Mouse (Mus musculus): ENCODE data around the gene Sgsm3. TPM values are rescaled to one million over a fixed set of nuclear protein-coding genes. Genes with fewer than 3 reads are reported as not detected.

The Sgsm3 gene
- polyA plus RNA-seq, 2 experiments: 7.5 to 8.5 TPM

GRCm38 (mm10) chr15:80988331-80988730 lies 10.8 kb downstream of the Sgsm3 start:
- DNase-seq (ENCODE audit: low read depth in 3 of 3, low spot score in 3 of 3) (no peak), ATAC-seq (ENCODE audit: insufficient read depth) (peak; percentile 65; the same call in 1 of the 2 replicates)
- Histone ChIP-seq H3K4me1 (replicated peaks; ENCODE audit: control insufficient read depth in 2 of 2, insufficient read depth in 2 of 2, low read length in 1 of 2) (peaks cover 2 to 10% of the 10 kb centered on the region in 2 experiments; a peak in 3 of 4 replicates), H3K36me3 (replicated peaks; ENCODE audit: control insufficient read depth, insufficient read depth, low read depth) (no peaks in the 10 kb centered on the region), H3K4me3 (ENCODE audit: insufficient read depth in 1 of 2, low read depth in 2 of 2, low read length in 2 of 2) (no peak overlapping the region), H3K27ac (no peak overlapping the region), H3K9ac (replicated peaks) (no peak overlapping the region), H3K4me2 (ENCODE audit: low read depth) (no peak overlapping the region), H3K9me3 (ENCODE audit: control insufficient read depth, low read length) (no peaks in the 10 kb centered on the region), H3K27me3 (ENCODE audit: control insufficient read depth, insufficient read depth, low read length) (no peaks in the 10 kb centered on the region)
- 14% methylated on average over 1 of the region's 1 CpGs for WGBS (ENCODE audit: insufficient replicate concordance)
- TF ChIP-seq EP300 (IDR thresholded peaks at IDR 0.05; ENCODE audit: low read depth) (no peak), CTCF (IDR thresholded peaks at IDR 0.05; ENCODE audit: low read depth) (no peak)

- Histone ChIP-seq H3K9ac (replicated peaks) (no peak overlapping the region), H3K36me3 (replicated peaks; ENCODE audit: control insufficient read depth, insufficient read depth, low read depth) (no peaks in the 10 kb centered on the region), H3K27ac (no peak overlapping the region), H3K27me3 (ENCODE audit: control insufficient read depth, insufficient read depth, low read length) (no peaks in the 10 kb centered on the region), H3K4me1 (replicated peaks; ENCODE audit: control insufficient read depth in 2 of 2, insufficient read depth in 2 of 2, low read length in 1 of 2) (peaks cover 2 to 10% of the 10 kb centered on the region in 2 experiments; a peak in 3 of 4 replicates), H3K9me3 (ENCODE audit: control insufficient read depth, low read length) (no peaks in the 10 kb centered on the region), H3K4me3 (ENCODE audit: insufficient read depth in 1 of 2, low read depth in 2 of 2, low read length in 2 of 2) (no peak overlapping the region), H3K4me2 (ENCODE audit: low read depth) (no peak overlapping the region)
- ATAC-seq (ENCODE audit: insufficient read depth): no peak
- DNase-seq (ENCODE audit: low read depth in 3 of 3, low spot score in 3 of 3): no peak
- TF ChIP-seq CTCF (IDR thresholded peaks at IDR 0.05; ENCODE audit: low read depth) (no peak), EP300 (IDR thresholded peaks at IDR 0.05; ENCODE audit: low read depth) (no peak)
- 42% methylated on average over 3 of the region's 3 CpGs for WGBS (ENCODE audit: insufficient replicate concordance)
Observed at GRCm38 (mm10) chr15:80989712-80990111, 12.1 kb downstream of the Sgsm3 start.

GRCm38 (mm10) chr15:80994959-80995358 lies 17.4 kb downstream of the Sgsm3 start:
- Histone ChIP-seq H3K4me1 (replicated peaks; ENCODE audit: control insufficient read depth in 2 of 2, insufficient read depth in 2 of 2, low read length in 1 of 2) (peaks cover 7 to 12% of the 10 kb centered on the region in 2 experiments), H3K4me2 (ENCODE audit: low read depth) (no peak overlapping the region), H3K27me3 (ENCODE audit: control insufficient read depth, insufficient read depth, low read length) (no peaks in the 10 kb centered on the region), H3K9ac (replicated peaks) (no peak overlapping the region), H3K9me3 (ENCODE audit: control insufficient read depth, low read length) (no peaks in the 10 kb centered on the region), H3K36me3 (replicated peaks; ENCODE audit: control insufficient read depth, insufficient read depth, low read depth) (no peaks in the 10 kb centered on the region), H3K4me3 (ENCODE audit: insufficient read depth in 1 of 2, low read depth in 2 of 2, low read length in 2 of 2) (no peak overlapping the region), H3K27ac (no peak overlapping the region)
- TF ChIP-seq EP300 (IDR thresholded peaks at IDR 0.05; ENCODE audit: low read depth) (no peak), CTCF (IDR thresholded peaks at IDR 0.05; ENCODE audit: low read depth) (no peak)
- DNase-seq (ENCODE audit: low read depth in 3 of 3, low spot score in 3 of 3) (no peak), ATAC-seq (ENCODE audit: insufficient read depth) (no peak)
- WGBS (ENCODE audit: insufficient replicate concordance): 86% methylated on average over 5 of the region's 5 CpGs

- no peaks in the 10 kb centered on the region for H3K27me3 ChIP-seq (ENCODE audit: control insufficient read depth, insufficient read depth, low read length)
- 79% methylated on average over 6 of the region's 6 CpGs for WGBS (ENCODE audit: insufficient replicate concordance)
- no peak for DNase-seq (ENCODE audit: low read depth in 3 of 3, low spot score in 3 of 3)
- no peaks in the 10 kb centered on the region for H3K9me3 ChIP-seq (ENCODE audit: control insufficient read depth, low read length)
- H3K36me3 ChIP-seq (replicated peaks; ENCODE audit: control insufficient read depth, insufficient read depth, low read depth): no peaks in the 10 kb centered on the region
- no peak overlapping the region for H3K9ac ChIP-seq (replicated peaks)
- H3K27ac ChIP-seq: no peak overlapping the region
- H3K4me1 ChIP-seq (replicated peaks; ENCODE audit: control insufficient read depth in 2 of 2, insufficient read depth in 2 of 2, low read length in 1 of 2): peaks cover 10 to 19% of the 10 kb centered on the region in 2 experiments
- H3K4me3 ChIP-seq (ENCODE audit: insufficient read depth in 1 of 2, low read depth in 2 of 2, low read length in 2 of 2): no peak overlapping the region
- TF ChIP-seq CTCF (IDR thresholded peaks at IDR 0.05; ENCODE audit: low read depth) (no peak), EP300 (IDR thresholded peaks at IDR 0.05; ENCODE audit: low read depth) (no peak)
- H3K4me2 ChIP-seq (ENCODE audit: low read depth): no peak overlapping the region
- no peak for ATAC-seq (ENCODE audit: insufficient read depth)
Observed at GRCm38 (mm10) chr15:80996090-80996835, 18.7 kb downstream of the Sgsm3 start.

GRCm38 (mm10) chr15:80997077-80997476 lies 19.5 kb downstream of the Sgsm3 start:
- no peaks in the 10 kb centered on the region for H3K9me3 ChIP-seq (ENCODE audit: control insufficient read depth, low read length)
- H3K27me3 ChIP-seq (ENCODE audit: control insufficient read depth, insufficient read depth, low read length): no peaks in the 10 kb centered on the region
- WGBS (ENCODE audit: insufficient replicate concordance): 28% methylated on average over 1 of the region's 1 CpGs
- no peak overlapping the region for H3K27ac ChIP-seq
- H3K9ac ChIP-seq (replicated peaks): no peak overlapping the region; the same call in 1 of the 2 replicates
- TF ChIP-seq CTCF (IDR thresholded peaks at IDR 0.05; ENCODE audit: low read depth) (no peak), EP300 (IDR thresholded peaks at IDR 0.05; ENCODE audit: low read depth) (peak; percentile 32; the same call in 1 of the 2 replicates)
- ATAC-seq (ENCODE audit: insufficient read depth): no peak
- no peak overlapping the region for H3K4me3 ChIP-seq (ENCODE audit: insufficient read depth in 1 of 2, low read depth in 2 of 2, low read length in 2 of 2)
- no peak for DNase-seq (ENCODE audit: low read depth in 3 of 3, low spot score in 3 of 3)
- no peak overlapping the region for H3K4me2 ChIP-seq (ENCODE audit: low read depth)
- H3K36me3 ChIP-seq (replicated peaks; ENCODE audit: control insufficient read depth, insufficient read depth, low read depth): no peaks in the 10 kb centered on the region
- peaks cover 10 to 19% of the 10 kb centered on the region in 2 experiments for H3K4me1 ChIP-seq (replicated peaks; ENCODE audit: control insufficient read depth in 2 of 2, insufficient read depth in 2 of 2, low read length in 1 of 2)

Measured in liver, embryonic 14.5 days (tissue).